Mouse (Mus musculus): ENCODE measurements around the gene Nr1h2. TPM values are rescaled to one million over a fixed set of nuclear protein-coding genes. Genes with fewer than 3 reads are reported as not detected.
A peak's percentile ranks its signal among the peaks of the same experiment; 100 is the strongest.

Nr1h2 gene
- polyA plus RNA-seq, 1 experiment from 2014 or later, result 57.8 TPM

GRCm38 (mm10) chr7:44549621-44550408 is 3.9 kb downstream of the Nr1h2 start:
- Histone ChIP-seq H3K36me3 (ENCODE audit: control insufficient read depth, insufficient read depth, low read length) (peaks cover 32% of the 10 kb centered on the region), H3K4me3 (ENCODE audit: control insufficient read depth in 1 of 2, insufficient read depth in 1 of 2, low read depth in 1 of 2, low read length in 2 of 2) (no peak overlapping the region), H3K9ac (ENCODE audit: low read length) (no peak overlapping the region), H3K27me3 (ENCODE audit: control insufficient read depth, insufficient read depth, low read length) (no peaks in the 10 kb centered on the region), H3K9me3 (ENCODE audit: control insufficient read depth, low read length) (no peaks in the 10 kb centered on the region), H3K27ac (replicated peaks in 1 of 2; ENCODE audit: control insufficient read depth in 1 of 2, insufficient read depth in 1 of 2, low read depth in 2 of 2, low read length in 2 of 2) (no peak overlapping the region), H3K4me1 (ENCODE audit: control insufficient read depth in 2 of 2, insufficient read depth in 2 of 2, low read length in 2 of 2) (peaks cover 13 to 21% of the 10 kb centered on the region in 2 experiments; a peak in 3 of 4 replicates), H3K4me2 (ENCODE audit: low read length) (no peak overlapping the region)
- ATAC-seq (ENCODE audit: insufficient number of reproducible peaks, insufficient read depth, low FRiP score, low read depth), result no peak
- WGBS, result 93% methylated on average over 23 of the region's 23 CpGs

- Histone ChIP-seq H3K4me3 (ENCODE audit: control insufficient read depth in 1 of 2, insufficient read depth in 1 of 2, low read depth in 1 of 2, low read length in 2 of 2) (peak within 1 kb of the TSS; percentile 66 to 70), H3K4me2 (ENCODE audit: low read length) (peak within 1 kb of the TSS; percentile 92), H3K36me3 (ENCODE audit: control insufficient read depth, insufficient read depth, low read length) (peaks cover 32% of the 10 kb centered on the region), H3K27ac (replicated peaks in 1 of 2; ENCODE audit: control insufficient read depth in 1 of 2, insufficient read depth in 1 of 2, low read depth in 2 of 2, low read length in 2 of 2) (peak within 1 kb of the TSS; percentile 35 to 66; a peak in 3 of 4 replicates), H3K9ac (ENCODE audit: low read length) (peak within 1 kb of the TSS; percentile 79), H3K4me1 (ENCODE audit: control insufficient read depth in 2 of 2, insufficient read depth in 2 of 2, low read length in 2 of 2) (peaks cover 11 to 18% of the 10 kb centered on the region in 2 experiments; a peak in 3 of 4 replicates), H3K9me3 (ENCODE audit: control insufficient read depth, low read length) (no peaks in the 10 kb centered on the region), H3K27me3 (ENCODE audit: control insufficient read depth, insufficient read depth, low read length) (no peaks in the 10 kb centered on the region)
- peak; percentile 96 for ATAC-seq (ENCODE audit: insufficient number of reproducible peaks, insufficient read depth, low FRiP score, low read depth)
- WGBS, result under 1% methylated on average over 43 of the region's 43 CpGs
These were observed 5.2 kb downstream of the Nr1h2 start, which contains the start of gene Pold1 for GRCm38 (mm10) chr7:44548497-44549087. Gene Pold1 (minus strand): TSS chr7:44548849.

- Histone ChIP-seq H3K27me3 (ENCODE audit: control insufficient read depth, insufficient read depth, low read length) (no peaks in the 10 kb centered on the region), H3K9ac (ENCODE audit: low read length) (peak overlapping the region; percentile 79), H3K4me3 (ENCODE audit: control insufficient read depth in 1 of 2, insufficient read depth in 1 of 2, low read depth in 1 of 2, low read length in 2 of 2) (peak overlapping the region; percentile 66 to 70), H3K4me2 (ENCODE audit: low read length) (peak overlapping the region; percentile 92), H3K27ac (replicated peaks in 1 of 2; ENCODE audit: control insufficient read depth in 1 of 2, insufficient read depth in 1 of 2, low read depth in 2 of 2, low read length in 2 of 2) (no peak overlapping the region), H3K4me1 (ENCODE audit: control insufficient read depth in 2 of 2, insufficient read depth in 2 of 2, low read length in 2 of 2) (peaks cover 8 to 11% of the 10 kb centered on the region in 2 experiments; a peak in 3 of 4 replicates), H3K9me3 (ENCODE audit: control insufficient read depth, low read length) (no peaks in the 10 kb centered on the region), H3K36me3 (ENCODE audit: control insufficient read depth, insufficient read depth, low read length) (peaks cover 38% of the 10 kb centered on the region)
- no peak for ATAC-seq (ENCODE audit: insufficient number of reproducible peaks, insufficient read depth, low FRiP score, low read depth)
- WGBS, result 22% methylated on average over 5 of the region's 5 CpGs
These were observed 6.0 kb downstream of the Nr1h2 start for GRCm38 (mm10) chr7:44547725-44548124.

DNA sequence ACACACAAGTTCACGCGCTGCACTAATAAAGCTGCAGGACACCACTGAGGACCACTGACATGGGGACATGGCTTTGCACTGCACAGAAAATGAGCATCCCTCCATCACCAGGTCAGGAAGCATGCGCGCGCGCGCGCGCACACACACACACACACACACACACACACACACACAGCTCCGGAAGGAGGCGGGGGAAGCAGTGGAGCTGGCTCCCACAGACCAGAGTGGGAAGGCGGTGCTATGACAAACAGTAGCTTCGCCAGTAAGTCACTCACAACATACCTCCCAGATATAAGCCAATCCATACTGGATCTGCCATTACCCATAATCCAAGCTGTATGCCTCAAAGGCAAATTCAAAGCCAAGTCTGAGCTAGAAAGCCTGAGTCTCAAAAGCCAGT is 6.7 kb downstream of the Nr1h2 start:
- no peak for ATAC-seq (ENCODE audit: insufficient number of reproducible peaks, insufficient read depth, low FRiP score, low read depth)
- Histone ChIP-seq H3K9ac (ENCODE audit: low read length) (peak overlapping the region; percentile 79), H3K36me3 (ENCODE audit: control insufficient read depth, insufficient read depth, low read length) (peaks cover 40% of the 10 kb centered on the region), H3K4me3 (ENCODE audit: control insufficient read depth in 1 of 2, insufficient read depth in 1 of 2, low read depth in 1 of 2, low read length in 2 of 2) (no peak overlapping the region), H3K27ac (replicated peaks in 1 of 2; ENCODE audit: control insufficient read depth in 1 of 2, insufficient read depth in 1 of 2, low read depth in 2 of 2, low read length in 2 of 2) (no peak overlapping the region), H3K4me1 (ENCODE audit: control insufficient read depth in 2 of 2, insufficient read depth in 2 of 2, low read length in 2 of 2) (peaks cover 8 to 10% of the 10 kb centered on the region in 2 experiments; a peak in 2 of 4 replicates), H3K27me3 (ENCODE audit: control insufficient read depth, insufficient read depth, low read length) (no peaks in the 10 kb centered on the region), H3K9me3 (ENCODE audit: control insufficient read depth, low read length) (no peaks in the 10 kb centered on the region), H3K4me2 (ENCODE audit: low read length) (peak overlapping the region; percentile 92)
- 95% methylated on average over 13 of the region's 13 CpGs for WGBS

DNA sequence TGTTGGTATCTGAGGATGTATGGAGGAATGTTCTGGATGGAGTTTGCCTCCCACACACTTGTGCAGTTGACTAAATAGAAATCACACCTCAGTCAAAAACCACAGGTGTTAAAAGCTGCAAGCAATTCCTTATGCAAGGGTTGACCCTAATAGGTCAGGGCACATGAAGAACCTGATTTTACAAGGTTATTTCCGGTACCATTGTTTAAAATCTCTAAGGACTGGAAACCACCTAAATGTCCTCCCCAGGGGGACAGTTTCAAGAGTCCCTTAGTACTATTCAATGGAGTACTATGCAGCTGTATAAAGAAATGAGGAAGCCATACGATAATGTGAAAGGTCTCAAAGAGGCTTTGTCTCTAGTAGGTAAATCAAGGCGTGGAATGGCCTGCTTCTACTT is 7.5 kb downstream of the Nr1h2 start:
- H3K4me1 ChIP-seq (ENCODE audit: control insufficient read depth in 2 of 2, insufficient read depth in 2 of 2, low read length in 2 of 2), result peaks cover 8 to 10% of the 10 kb centered on the region in 2 experiments; a peak in 2 of 4 replicates
- ATAC-seq (ENCODE audit: insufficient number of reproducible peaks, insufficient read depth, low FRiP score, low read depth), result no peak
- H3K4me3 ChIP-seq (ENCODE audit: control insufficient read depth in 1 of 2, insufficient read depth in 1 of 2, low read depth in 1 of 2, low read length in 2 of 2), result no peak overlapping the region
- 98% methylated on average over 3 of the region's 3 CpGs for WGBS
- H3K27me3 ChIP-seq (ENCODE audit: control insufficient read depth, insufficient read depth, low read length), result no peaks in the 10 kb centered on the region
- H3K4me2 ChIP-seq (ENCODE audit: low read length), result no peak overlapping the region
- H3K9ac ChIP-seq (ENCODE audit: low read length), result no peak overlapping the region
- no peaks in the 10 kb centered on the region for H3K9me3 ChIP-seq (ENCODE audit: control insufficient read depth, low read length)
- H3K27ac ChIP-seq (replicated peaks in 1 of 2; ENCODE audit: control insufficient read depth in 1 of 2, insufficient read depth in 1 of 2, low read depth in 2 of 2, low read length in 2 of 2), result no peak overlapping the region
- H3K36me3 ChIP-seq (ENCODE audit: control insufficient read depth, insufficient read depth, low read length), result peaks cover 40% of the 10 kb centered on the region

- no peak overlapping the region for H3K4me3 ChIP-seq (ENCODE audit: control insufficient read depth in 1 of 2, insufficient read depth in 1 of 2, low read depth in 1 of 2, low read length in 2 of 2)
- no peaks in the 10 kb centered on the region for H3K9me3 ChIP-seq (ENCODE audit: control insufficient read depth, low read length)
- ATAC-seq (ENCODE audit: insufficient number of reproducible peaks, insufficient read depth, low FRiP score, low read depth), result no peak
- H3K4me1 ChIP-seq (ENCODE audit: control insufficient read depth in 2 of 2, insufficient read depth in 2 of 2, low read length in 2 of 2), result peaks cover 8% of the 10 kb centered on the region in 2 experiments; a peak in 2 of 4 replicates
- 76% methylated on average over 12 of the region's 12 CpGs for WGBS
- H3K4me2 ChIP-seq (ENCODE audit: low read length), result no peak overlapping the region
- peaks cover 52% of the 10 kb centered on the region for H3K36me3 ChIP-seq (ENCODE audit: control insufficient read depth, insufficient read depth, low read length)
- H3K27ac ChIP-seq (replicated peaks in 1 of 2; ENCODE audit: control insufficient read depth in 1 of 2, insufficient read depth in 1 of 2, low read depth in 2 of 2, low read length in 2 of 2), result no peak overlapping the region
- H3K27me3 ChIP-seq (ENCODE audit: control insufficient read depth, insufficient read depth, low read length), result no peaks in the 10 kb centered on the region
- no peak overlapping the region for H3K9ac ChIP-seq (ENCODE audit: low read length)
These were observed 10.7 kb downstream of the Nr1h2 start for GRCm38 (mm10) chr7:44543071-44543470.

DNA sequence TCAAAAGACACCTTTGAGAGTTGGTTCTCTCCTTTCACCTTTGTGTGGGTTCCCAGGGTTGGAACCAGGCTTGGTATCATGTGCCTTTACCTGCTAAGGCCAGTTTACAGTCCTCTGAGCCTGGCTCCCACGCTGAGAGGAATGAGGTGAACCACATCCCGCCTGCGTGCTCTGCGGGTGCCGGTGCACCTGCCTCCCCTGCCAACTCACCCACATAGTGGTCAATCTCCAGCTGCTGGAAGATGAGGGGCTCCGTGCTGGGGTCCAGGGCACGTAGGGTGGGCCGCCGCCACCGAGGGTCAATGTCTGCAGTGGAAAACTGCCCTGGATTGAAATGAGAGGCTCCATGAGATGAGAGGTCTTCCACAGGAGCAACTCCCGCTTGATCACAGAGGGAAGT is 11.2 kb downstream of the Nr1h2 start:
- peaks cover 3% of the 10 kb centered on the region in 2 experiments; a peak in 2 of 4 replicates for H3K4me1 ChIP-seq (ENCODE audit: control insufficient read depth in 2 of 2, insufficient read depth in 2 of 2, low read length in 2 of 2)
- H3K27me3 ChIP-seq (ENCODE audit: control insufficient read depth, insufficient read depth, low read length), result no peaks in the 10 kb centered on the region
- no peaks in the 10 kb centered on the region for H3K9me3 ChIP-seq (ENCODE audit: control insufficient read depth, low read length)
- H3K4me2 ChIP-seq (ENCODE audit: low read length), result no peak overlapping the region
- no peak overlapping the region for H3K4me3 ChIP-seq (ENCODE audit: control insufficient read depth in 1 of 2, insufficient read depth in 1 of 2, low read depth in 1 of 2, low read length in 2 of 2)
- ATAC-seq (ENCODE audit: insufficient number of reproducible peaks, insufficient read depth, low FRiP score, low read depth), result no peak
- no peak overlapping the region for H3K27ac ChIP-seq (replicated peaks in 1 of 2; ENCODE audit: control insufficient read depth in 1 of 2, insufficient read depth in 1 of 2, low read depth in 2 of 2, low read length in 2 of 2)
- 93% methylated on average over 11 of the region's 11 CpGs for WGBS
- H3K36me3 ChIP-seq (ENCODE audit: control insufficient read depth, insufficient read depth, low read length), result peaks cover 57% of the 10 kb centered on the region
- no peak overlapping the region for H3K9ac ChIP-seq (ENCODE audit: low read length)
